1 mouse cellular context compared by ENCODE assay signal in genomic region chr10:25365708-25366107, GRCm38 (mm10).
TF ChIP-seq lines count a peak whose summit lies in the region.

No protein-coding gene starts in this region.

TF ChIP-seq in myocyte, 11 proteins besides CTCF, POLR2A, EP300 and RAD21 (continued from another document):
- TF ChIP-seq E2F4 (IDR thresholded peaks at IDR 0.05; ENCODE audit: insufficient read depth) (no peak), MAX (IDR thresholded peaks at IDR 0.05; ENCODE audit: low read depth) (no peak), SRF (IDR thresholded peaks at IDR 0.05; ENCODE audit: control insufficient read depth, insufficient read length, low read depth) (no peak), MYOG (IDR thresholded peaks at IDR 0.05; ENCODE audit: control insufficient read depth in 1 of 3, insufficient read depth in 1 of 3, insufficient read length in 2 of 3, low read depth in 2 of 3) (no peak), CEBPB (IDR thresholded peaks at IDR 0.05; ENCODE audit: insufficient read depth, poor library complexity, severe bottlenecking) (no peak)
